Mouse (Mus musculus): ENCODE data around the gene Qsox1.

DNA sequence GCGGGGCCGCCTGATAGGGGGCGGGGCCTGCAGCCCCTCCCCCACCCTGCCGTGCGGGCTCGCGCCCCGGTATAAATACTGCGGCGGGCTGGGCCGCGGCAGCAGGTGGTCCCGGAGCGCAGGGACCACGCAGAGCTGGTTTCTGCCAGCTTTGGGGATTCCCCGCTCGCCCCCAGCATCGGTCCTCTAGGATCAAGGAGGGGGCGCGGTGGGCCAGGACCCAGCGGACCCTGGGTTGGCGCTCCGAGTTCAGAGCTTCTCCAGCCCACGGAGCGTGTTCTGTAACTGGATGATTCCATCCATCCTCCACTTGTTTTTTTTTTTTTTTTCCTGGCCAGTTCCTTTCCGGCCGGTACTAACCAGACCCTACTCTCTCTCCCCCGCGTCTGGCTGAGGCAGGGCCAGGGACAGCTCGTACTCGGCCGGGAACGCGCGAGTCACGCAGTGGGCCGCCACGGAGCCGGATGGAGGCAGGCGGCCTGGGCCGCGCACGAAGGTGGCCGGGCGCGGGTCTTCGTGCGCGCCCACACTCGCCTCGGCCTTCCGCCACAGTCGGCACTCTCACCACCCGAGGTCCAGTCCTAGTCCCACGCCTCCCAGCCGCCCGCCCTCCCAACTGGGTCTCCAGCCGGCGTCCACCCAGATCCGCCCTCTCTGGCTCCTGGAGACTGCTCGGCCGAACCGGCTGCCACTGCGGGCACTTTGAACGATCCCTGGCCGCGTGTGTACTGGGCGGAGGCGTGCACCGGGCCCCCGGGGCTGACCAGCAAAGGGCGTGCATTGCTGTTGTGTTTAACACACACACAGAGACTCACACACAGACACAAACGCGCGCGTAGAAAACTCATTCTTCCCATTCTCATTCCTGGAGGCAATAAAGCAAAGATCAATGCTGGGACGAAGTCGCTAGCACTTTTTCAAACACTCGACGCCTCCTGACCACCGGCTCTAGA is 70.0 kb downstream of the Qsox1 start:
- no peak for TF ChIP-seq CTCF (IDR thresholded peaks at IDR 0.05; ENCODE audit: low read depth)
- TF ChIP-seq EP300 (IDR thresholded peaks at IDR 0.05; ENCODE audit: low read depth) = no peak

Measured in liver, postnatal 0 days (tissue).